Comparison of ENCODE assay signal across 9 mouse cellular contexts in genomic region chr17:8864638-8865497, GRCm38 (mm10).
DNase-seq lines count a peak whose midpoint lies in the region; ATAC-seq lines count a peak whose summit lies in the region.
"Had no signal": no experiment of that assay in that cellular context is flagged by ENCODE, and none has a peak within 500 bp of the region (broad histone marks: within the 10 kb centered on the region; RNA-seq: fewer than 3 reads in every experiment).

No protein-coding gene starts in this region.

- no peaks in the 10 kb centered on the region for H3K9me3 ChIP-seq in heart, embryonic 11.5 days (replicated peaks; ENCODE audit: control insufficient read depth, low read length)
- no peaks in the 10 kb centered on the region for H3K9me3 ChIP-seq in midbrain, embryonic 16.5 days (replicated peaks; ENCODE audit: control insufficient read depth, low read length, poor library complexity, severe bottlenecking)

- no peak overlapping the region for H3K4me3 ChIP-seq in heart, embryonic 11.5 days (ENCODE audit: low read depth, low read length)
- H3K4me3 ChIP-seq in midbrain, embryonic 16.5 days (ENCODE audit: low read depth, low read length), result no peak overlapping the region

- no peak for ATAC-seq in heart, embryonic 11.5 days (replicated peaks; ENCODE audit: insufficient number of reproducible peaks, low FRiP score, low TSS enrichment)
- no peak for ATAC-seq in midbrain, embryonic 16.5 days

- DNase-seq in heart, adult 11 months, result peak; percentile 93
- peak; percentile 92 for DNase-seq in Muller cell, postnatal 12 days (ENCODE audit: inconsistent ontology term)
- peak; percentile 69 to 71 for DNase-seq in heart, postnatal 10 days
- DNase-seq in lung, postnatal 25 days (ENCODE audit: low spot score), result peak; percentile 43
- no peak for DNase-seq in embryo, embryonic 11 days
- DNase-seq in cerebellum, adult 11 months, result no peak

- peaks cover 5% of the 10 kb centered on the region; the same call in 1 of the 2 replicates for H3K4me1 ChIP-seq in heart, embryonic 11.5 days (ENCODE audit: control insufficient read depth, insufficient read depth, low read length)
- H3K4me1 ChIP-seq in midbrain, embryonic 16.5 days (ENCODE audit: control insufficient read depth, insufficient read depth, low read length), result no peaks in the 10 kb centered on the region

- H3K27me3 ChIP-seq in heart, embryonic 11.5 days (ENCODE audit: control insufficient read depth, insufficient read depth, low read length), result no peaks in the 10 kb centered on the region
- H3K27me3 ChIP-seq in midbrain, embryonic 16.5 days (ENCODE audit: control insufficient read depth, insufficient read depth, low read depth, low read length), result no peaks in the 10 kb centered on the region
- H3K27me3 ChIP-seq: CH12.LX had no signal

- no peak overlapping the region for H3K27ac ChIP-seq in heart, embryonic 11.5 days (ENCODE audit: low read depth, low read length)
- no peak overlapping the region for H3K27ac ChIP-seq in midbrain, embryonic 16.5 days (ENCODE audit: low read length)

- WGBS in heart, embryonic 11.5 days (ENCODE audit: insufficient replicate concordance), result 72% methylated on average over 8 of the region's 8 CpGs
- 78% methylated on average over 8 of the region's 8 CpGs for WGBS in midbrain, embryonic 16.5 days

- H3K36me3 ChIP-seq in heart, embryonic 11.5 days (ENCODE audit: control insufficient read depth, insufficient read depth, low read length), result no peaks in the 10 kb centered on the region
- H3K36me3 ChIP-seq in midbrain, embryonic 16.5 days (ENCODE audit: control insufficient read depth, insufficient read depth, low read length), result no peaks in the 10 kb centered on the region

- no peak overlapping the region for H3K9ac ChIP-seq in heart, embryonic 11.5 days (ENCODE audit: low read depth, low read length)
- H3K9ac ChIP-seq in midbrain, embryonic 16.5 days (ENCODE audit: low read depth, low read length), result no peak overlapping the region

- no peak overlapping the region for H3K4me2 ChIP-seq in heart, embryonic 11.5 days
- no peak overlapping the region for H3K4me2 ChIP-seq in midbrain, embryonic 16.5 days (ENCODE audit: low read length)

- intact Hi-C loops in heart, postnatal 10 days (cut with DNase I), result no loop called here

Comparison
In these comparisons a context has a peak if more than half of its experiments do, and no peak if none do; other contexts are left out.
1. DNase-seq: peak in heart, adult 11 months (single experiment), Muller cell, postnatal 12 days (single experiment), heart, postnatal 10 days (2 of 2) and lung, postnatal 25 days (single experiment); none in embryo, embryonic 11 days (single experiment) and cerebellum, adult 11 months (single experiment).